Mouse (Mus musculus) ovary, adult 18-20 months (tissue): ENCODE results near the gene Gm20388.

Experiments
- DNase-seq: peaks from one replicate; pipeline ENCODE4 v3.0.0; 2022; ENCODE audit warnings: low spot score, mixed read lengths

Gm20388 gene

DNA sequence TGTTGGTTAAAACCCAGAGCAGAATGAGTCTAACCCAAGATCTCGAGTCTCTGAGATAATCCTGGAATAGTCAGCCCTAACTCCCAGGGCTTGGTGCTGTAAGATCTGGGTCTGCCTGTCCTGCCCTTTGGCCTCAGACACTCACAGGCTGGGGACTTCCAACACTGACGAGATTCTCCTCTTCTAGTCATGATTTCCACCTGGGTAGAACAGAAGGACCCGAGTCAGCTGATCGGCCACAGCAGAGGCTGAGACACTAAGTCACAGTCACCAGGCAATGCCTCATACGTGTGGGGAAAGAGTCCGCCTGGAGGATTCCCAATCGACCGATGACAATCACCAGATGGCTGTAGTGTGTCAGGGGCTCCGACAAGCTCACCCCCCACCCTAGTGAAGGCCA lies 3785.5 kb downstream of the Gm20388 start:
- DNase-seq, result no peak

DNA sequence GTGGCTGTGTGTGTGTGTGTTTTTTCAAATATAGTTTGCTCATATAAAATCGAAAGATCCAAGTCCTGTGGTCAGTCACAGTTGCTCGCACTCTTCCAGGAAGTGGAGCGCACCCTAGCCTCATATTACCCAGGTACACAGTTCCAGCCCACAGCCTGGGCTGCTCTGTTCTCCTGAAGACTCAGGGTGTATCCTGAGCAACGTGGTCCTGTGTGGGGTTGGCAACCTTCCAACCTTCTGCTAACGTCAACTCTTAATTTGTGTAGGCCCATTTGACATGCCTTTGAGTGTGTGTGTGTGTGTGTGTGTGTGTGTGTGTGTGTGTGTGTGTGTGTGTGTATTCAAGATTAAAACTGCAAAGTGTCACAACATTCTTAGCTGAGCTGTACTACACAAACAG lies 3786.7 kb downstream of the Gm20388 start:
- DNase-seq, result no peak

DNA sequence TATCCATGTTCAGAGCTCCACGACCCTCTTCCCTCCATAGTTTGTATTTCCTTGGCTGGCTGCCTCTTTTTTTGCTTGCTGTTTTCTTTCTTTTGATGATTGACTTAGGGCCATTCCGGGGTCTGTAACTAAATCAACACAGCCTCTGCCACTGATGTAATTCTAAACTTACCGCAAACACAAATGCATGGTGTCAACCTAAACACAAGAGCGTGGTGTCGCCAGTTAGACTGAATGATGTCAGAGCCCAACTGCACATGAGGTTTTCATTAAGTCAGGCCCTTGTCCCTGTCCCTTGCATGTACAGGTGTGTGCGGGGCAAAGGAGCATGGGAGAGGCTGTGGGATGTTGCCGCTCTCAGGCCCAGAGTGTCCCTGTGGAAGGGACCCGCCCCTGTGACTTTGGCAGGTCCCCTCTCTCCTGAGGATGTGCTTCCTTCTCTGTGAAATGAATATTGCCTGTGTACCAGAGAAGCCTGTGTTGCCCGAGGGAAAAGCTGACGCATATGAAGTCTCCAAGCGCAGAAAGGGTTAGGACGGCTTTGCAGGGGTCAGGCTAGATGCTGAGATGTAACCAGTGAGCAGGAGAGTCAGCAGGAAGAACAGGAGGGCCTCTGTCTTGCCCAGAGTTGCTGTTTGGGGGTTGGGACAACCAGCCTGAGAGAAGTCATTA lies 3789.9 kb downstream of the Gm20388 start:
- DNase-seq, result no peak

DNA sequence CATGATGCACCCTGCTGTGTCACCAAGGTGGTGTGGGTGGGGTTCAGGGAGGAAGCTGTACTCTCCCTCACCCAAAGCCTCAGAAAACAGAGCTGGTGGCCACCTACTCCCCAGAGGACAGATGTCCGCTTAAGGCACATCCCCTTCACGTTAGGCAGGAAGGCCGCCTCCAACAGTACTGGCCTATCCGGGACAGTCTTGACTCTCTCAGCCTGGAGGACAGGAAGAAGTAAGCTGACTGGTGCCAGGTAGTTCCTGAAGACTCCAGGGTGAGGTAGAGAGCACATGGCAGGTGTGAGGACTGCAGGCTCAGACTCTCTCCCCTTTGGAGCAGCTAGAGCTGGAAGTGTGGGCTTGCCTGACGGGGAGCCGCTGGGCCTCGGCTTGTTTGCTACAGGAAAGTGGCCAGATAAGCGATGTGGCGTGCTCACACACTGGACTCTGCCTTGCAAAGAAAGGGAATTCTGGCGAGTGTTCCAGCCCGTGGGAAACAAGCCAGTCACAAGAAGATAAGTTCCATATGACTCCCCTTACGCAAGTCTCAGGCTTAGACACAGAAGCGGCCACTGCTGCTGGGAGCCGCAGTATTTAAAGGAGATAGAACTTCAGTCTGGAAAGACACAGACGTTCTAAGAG lies 3791.4 kb downstream of the Gm20388 start:
- peak; percentile 52 for DNase-seq

DNA sequence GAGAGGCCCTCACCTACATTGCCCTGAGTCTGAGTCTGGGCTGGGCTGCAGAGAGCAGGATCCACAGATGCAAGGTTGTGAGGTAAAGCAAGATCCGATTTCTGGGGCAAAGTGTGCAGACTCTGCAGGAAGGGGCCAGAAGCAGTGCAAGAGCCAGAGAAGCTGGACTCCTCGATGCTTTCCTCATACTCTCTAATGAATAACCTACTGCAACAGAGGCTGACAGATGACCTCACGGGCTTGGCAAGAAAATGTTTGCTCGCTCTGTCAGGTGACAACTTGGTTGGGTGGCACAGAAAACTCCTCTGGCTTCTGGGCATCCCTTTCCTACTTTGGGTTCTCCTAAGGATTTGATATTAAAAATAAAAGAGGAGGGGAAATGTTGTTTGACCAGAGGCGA lies 3794.7 kb downstream of the Gm20388 start:
- no peak for DNase-seq

DNA sequence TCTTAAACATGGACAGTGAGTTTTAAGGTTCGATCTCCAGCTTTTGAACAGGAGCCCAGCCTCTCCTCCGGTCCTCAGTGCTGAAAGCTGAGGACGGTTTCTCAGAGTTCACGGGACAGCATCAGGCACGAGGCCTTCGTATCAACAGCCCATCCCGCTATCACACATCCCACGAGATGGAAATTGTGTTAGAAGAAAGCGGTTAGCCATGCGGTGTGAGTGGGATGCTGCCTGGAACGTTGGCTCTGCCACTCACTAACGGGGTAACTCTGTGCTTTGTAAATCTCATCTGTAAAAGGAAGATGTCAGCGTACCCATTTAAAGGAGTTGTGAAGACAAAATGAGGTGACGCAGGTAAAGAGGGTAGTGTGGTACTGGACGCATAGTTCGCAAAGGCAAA lies 3796.5 kb downstream of the Gm20388 start:
- DNase-seq, result no peak

DNA sequence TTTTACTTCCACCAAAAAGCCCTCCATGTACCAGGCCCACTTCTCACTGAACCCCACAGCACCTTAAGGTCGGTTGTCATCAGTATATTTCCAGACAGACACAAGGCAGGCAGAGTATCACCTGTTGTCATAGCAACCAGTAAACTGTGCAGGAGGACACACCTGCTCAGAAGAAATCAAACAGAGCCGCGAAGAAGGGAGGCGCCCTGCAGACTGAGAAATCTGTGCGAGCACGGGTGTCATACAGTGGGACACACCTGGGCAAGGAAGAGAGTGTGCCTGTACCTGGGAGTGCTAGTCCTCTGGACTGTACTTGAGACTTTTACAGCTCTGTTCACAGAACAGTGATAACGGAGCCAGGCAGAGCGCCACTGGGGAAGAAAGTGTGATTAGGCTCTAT lies 3798.1 kb downstream of the Gm20388 start:
- no peak for DNase-seq

DNA sequence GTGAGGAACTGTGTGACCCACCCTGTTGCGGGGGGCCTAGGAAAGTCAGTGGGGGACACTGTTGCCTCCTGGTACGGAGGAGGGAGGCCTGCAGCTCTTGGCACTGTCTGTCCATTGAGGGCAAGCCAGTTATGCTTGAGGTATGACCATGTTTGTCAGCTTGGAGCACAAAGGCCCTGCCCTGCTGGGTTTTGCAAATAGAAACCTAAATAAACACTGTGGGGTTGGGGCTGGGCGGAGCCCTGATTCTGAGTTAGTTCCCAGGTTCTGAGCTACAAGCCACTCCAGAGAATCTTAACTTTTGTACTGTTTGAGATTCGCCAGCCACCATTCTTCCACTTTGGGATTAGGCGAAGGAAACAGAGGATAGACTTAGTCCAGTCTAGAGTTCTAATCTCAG lies 3799.7 kb downstream of the Gm20388 start:
- DNase-seq, result no peak

DNA sequence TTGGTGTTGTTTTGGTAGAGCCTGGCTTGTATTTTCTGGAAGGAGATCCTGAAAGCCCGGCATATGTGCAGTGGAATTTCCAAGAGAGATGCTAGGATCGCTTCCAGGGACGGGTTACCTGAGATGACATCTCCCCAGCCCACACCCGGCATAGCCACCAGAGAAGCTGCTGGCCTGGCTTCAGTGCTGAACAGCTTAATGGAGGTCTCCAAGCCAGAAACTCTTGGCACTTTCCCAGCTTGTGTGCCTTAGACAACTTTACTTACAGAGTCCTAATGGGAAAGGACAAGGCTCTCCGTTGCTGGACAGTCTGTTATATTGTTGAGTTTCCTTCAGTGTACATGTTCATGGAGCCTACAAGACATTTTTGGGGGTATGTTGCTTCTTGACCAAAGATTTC lies 3803.8 kb downstream of the Gm20388 start:
- DNase-seq, result no peak

DNA sequence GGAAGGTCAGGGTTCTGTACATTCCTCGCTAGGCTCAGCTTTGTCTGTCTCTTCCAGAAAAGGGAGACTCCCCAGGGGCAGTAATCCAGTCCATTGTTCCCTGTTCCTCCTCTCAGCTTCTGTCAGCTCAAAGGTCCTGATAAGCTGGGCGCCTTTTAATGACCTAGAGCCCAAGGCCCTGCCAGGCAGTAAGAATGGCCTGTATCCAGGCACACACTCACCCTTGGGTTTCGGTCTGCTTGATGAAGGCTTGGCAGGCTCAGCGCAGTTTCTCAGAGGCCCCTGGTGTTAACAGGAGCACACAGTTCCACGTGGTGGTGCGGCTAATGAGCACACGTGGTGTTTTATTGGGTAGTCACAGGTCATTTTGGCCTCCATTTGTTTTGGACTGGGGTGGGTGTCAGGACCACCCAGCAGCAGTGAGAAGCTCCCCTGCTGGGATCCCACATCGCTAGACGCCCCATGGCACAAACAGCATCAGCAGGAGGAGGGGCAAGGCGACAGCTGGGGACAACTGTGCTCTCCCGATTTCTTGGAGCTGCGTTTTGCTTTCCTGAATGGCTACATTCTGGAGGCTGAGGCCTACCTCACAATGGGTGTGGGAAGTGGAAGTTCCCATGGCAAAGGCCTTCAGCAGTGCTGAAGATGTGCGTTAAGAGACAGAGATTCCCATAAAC lies 3805.4 kb downstream of the Gm20388 start:
- DNase-seq, result peak; percentile 65

DNA sequence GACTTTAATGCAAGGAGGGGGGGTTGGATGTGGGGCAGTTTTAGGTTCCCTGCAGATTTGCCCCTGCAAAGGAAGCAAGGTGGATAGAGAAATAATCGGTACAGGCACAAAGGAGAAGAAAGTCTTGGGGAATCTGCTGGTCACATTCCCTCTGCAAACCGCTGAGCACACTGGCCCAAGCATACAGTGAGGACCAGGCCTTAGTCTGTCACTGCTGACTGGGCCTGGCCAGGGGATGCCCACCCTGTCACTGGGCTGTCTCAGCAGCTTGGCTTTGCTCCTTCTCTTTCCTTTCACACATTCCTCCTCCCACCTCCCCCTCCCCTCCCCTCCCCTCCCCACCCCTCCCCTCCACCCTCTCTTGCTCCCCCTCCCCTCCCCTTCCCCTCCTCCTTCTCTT lies 3806.5 kb downstream of the Gm20388 start:
- DNase-seq, result no peak

DNA sequence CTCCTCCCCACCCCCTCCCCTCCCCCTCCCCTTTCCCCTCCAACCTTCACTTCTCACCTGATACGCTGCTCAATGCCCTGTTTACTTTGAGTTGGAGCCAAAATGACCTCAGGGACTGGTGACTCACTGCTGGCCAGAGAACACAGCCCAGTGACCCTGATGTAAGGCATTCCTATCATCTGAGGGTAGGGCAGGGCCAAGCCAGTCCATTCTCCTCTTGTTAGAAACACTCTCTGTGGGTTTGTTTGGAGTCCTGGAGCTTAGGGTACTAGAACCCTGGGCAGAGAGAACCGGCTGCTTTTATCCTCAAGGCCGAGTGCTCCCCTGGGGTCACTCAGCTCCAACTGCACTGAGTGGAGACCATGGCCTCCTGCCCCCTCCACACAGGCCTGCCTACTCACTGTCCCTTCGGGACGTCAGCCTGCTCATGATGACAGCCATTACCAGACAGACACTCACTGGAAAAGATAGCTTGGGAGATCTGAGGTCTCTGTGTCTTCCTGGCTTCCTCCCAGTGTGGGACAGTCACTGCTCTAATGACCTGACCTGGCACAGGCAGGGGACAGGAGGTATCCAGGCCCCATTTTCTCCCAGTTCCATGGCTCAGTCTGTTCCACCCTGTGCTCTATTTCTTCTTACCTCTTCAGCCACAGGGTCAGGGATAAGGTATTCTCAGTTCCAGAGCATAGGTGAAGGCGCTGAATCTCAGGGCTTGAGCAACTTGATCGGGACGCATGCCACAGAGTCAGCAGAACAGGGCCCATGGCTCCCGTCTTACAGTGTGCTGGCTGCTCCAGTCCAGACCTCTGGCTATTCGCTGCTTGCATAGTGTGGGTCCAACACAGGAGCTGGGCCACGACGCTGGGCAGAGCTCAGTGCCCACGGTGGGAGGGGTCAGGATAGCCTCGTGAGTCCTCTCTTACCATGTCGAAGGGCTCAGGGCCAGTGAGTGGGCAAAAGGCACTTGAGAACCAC lies 3807.2 kb downstream of the Gm20388 start:
- DNase-seq, result peak; percentile 71

DNA sequence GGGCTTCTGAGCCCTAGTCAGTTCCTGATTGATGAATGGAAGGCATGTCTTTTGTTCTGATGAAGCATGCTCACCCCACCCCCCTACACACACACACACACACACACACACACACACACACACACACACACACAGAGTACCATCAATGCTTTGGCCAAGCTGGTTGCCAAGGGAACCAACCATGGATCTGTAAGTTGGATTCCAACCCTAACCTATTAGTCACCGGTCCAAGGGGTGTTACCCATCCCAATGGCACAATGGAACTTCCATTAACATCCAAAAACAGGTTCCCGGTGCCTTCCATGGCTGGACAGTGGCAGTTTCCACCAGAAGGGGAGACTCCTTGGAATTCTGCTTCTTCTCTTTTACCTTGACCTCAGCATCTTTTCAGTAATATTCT lies 3808.1 kb downstream of the Gm20388 start:
- DNase-seq, result no peak

DNA sequence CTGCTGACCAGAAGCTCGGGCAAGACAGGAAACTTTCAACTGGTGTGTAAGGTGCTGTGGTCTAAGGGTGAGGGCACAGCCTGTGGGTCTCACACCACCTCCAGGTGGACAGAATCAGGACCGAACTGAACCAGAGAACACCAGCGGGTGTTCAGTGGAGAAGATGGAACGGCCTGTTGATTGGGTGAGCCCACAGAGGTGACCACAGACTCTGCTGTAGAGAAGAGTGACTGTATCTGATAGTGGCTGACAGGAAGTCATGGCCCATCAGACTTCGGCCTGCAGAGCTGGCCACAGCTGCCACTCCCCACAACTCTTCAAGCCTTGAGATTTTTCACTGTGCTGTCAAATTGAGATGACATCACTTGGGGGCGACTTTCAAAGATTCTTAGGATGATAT lies 3808.6 kb downstream of the Gm20388 start:
- DNase-seq, result no peak

DNA sequence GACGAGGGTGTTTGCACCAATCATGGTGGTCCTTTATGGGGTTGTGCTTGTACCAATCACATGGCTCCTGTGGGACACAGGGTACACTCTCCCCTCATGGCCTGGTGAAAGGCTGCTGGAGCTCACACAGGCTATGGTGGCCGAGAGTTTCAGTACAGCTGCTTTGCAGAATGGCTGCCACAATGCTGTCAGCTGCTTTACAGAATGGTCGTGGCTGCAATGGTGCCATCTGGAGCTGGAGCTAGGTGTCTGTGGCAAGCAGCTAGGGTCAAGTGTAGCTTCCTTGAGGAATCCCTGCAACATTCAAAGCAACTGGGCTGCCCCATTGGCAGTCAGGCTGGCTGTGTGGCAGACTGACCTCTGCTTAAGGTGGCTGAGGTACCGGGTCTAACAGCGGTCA lies 3809.2 kb downstream of the Gm20388 start:
- no peak for DNase-seq

DNA sequence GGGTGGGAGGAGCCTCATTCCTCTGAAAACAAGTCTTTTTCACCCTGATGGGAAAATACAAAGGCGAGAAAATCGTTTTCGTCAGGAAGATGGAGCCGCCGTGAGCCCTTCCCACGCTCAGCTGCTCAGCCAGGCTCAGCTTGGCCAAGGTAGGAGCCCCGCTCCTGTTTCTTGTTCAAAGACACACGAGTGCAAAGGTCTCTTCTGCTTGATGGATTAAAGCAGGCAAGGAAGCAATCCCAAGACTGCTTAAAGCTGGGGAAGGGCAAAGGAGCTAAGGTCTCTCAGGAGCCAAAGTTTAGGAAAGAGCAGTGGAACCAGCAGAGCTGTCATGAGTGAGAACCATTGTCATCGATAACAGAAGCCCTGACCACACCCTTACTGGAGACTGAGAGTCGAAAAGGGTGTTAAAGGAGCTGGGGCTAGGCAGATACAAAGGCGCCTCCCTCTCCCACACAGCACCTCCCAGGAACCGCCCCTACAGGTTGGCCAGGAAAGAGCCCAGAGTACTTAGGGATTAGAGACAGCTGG lies 3809.9 kb downstream of the Gm20388 start:
- no peak for DNase-seq

DNA sequence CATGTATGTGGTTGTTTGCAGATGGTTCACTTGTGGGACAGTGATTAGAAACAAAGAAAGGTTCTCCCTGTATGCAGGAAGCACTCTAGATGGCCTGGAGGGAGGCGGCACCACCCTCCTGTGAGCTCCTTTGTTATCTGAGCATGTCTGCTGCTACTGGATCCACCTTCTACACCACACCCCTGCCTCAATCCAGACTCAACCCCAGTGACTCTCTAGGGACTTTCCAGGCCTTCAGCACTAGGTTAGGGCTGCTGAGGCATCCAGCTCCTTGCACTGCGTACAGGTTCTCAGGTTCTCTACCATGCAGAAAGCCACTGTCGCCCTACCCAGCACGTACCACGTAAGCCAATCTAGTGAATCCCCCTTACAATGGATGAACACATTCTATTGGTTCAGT lies 3811.6 kb downstream of the Gm20388 start:
- DNase-seq, result no peak

DNA sequence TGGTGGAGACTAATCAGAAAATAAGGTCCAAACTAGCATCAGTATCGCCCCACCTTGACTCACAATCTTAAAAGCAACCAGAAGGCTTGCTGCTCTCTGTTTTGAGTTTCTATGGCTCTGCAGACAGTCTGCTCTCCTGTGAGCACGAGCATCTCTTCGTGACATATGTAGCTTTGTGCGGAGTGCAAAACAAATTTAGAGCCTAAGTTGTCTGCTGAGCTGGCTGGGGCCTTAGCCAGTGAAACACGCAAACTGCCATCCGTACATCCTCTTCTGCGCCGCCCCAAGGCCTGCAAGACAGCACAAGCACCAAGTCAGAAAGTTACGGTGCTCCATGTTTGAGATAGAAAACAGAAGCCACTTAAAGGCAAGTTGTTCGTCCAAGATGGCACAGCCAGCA lies 3814.1 kb downstream of the Gm20388 start:
- DNase-seq, result no peak

DNA sequence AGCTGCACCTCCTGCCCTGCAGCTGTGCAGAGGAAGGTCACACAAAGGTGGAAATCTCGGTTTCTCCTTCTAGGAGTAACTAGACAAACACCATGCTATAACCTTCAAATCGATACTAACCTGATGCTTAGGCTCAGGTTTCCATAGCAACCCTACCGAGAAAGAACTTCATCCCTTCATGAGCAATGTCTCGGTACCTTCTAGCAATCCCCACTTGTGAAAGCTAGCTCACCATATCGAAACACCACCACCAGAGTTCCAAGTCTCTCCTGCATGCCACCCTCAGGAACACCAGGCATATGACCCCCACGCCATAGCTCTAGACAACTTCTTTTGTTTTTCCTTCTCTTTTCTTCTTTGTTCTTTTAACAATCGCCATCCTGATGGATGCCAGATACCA lies 3814.6 kb downstream of the Gm20388 start:
- no peak for DNase-seq

DNA sequence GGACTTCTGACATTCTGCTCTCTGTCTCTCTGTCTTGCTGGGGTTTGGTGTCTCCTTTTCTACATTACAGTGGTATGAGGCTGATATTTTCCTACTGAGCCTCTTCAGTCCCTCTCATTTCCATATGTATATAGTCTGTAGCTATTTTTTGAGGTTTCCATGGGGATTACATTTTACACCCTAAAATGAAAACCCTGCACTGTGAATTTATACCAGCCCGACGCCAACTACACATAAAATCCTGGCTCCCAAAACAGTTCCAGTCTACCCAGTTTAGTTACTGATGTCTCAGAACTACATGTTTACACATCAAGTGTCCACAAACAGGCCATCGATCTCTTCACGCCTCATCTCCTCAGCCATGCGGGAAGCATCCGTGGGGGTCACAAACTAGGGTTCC lies 3816.1 kb downstream of the Gm20388 start:
- DNase-seq, result no peak

DNA sequence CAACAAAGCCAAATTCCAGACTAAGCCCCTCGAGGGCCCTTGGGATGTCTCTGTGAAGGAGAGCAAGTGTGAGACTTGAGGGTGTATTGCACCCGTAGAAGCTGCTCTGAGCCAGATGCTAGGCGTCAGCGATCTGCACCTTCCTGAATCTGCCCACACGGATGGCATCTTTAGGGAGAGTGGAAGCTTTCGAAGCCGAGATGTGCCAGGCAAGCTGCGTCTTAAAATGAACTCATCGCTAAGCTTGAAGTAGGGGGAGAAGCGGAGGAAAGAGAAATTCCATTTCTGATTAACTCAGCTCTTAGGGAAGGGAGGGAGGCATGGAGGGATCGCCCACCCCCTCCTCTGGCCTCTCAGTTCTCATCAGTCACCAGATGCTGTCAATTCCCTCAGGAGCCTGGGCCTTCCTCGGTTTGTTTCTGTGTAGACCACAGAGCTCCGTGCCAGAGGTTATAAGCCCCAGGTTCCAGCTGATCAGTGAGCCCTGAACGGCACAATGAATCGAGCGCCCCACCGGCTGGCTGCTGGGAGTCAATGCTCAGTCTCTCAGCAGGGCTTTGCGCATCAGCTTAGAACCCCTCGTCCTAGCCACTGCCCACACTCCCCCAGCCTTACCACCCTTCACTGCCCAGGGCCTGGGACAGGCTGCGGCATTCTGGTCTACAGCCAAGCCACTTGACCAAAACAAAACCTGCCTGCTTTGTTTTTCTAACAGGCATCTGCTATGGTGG lies 3818.6 kb downstream of the Gm20388 start:
- DNase-seq, result peak; percentile 45
